Mouse (Mus musculus): ENCODE measurements around the gene Tsc22d4. TPM values are rescaled to one million over a fixed set of nuclear protein-coding genes. Genes with fewer than 3 reads are reported as not detected.

Tsc22d4 gene
- total and polyA plus RNA-seq, 2 experiments from 2014 or later = 192 to 232 TPM

DNA sequence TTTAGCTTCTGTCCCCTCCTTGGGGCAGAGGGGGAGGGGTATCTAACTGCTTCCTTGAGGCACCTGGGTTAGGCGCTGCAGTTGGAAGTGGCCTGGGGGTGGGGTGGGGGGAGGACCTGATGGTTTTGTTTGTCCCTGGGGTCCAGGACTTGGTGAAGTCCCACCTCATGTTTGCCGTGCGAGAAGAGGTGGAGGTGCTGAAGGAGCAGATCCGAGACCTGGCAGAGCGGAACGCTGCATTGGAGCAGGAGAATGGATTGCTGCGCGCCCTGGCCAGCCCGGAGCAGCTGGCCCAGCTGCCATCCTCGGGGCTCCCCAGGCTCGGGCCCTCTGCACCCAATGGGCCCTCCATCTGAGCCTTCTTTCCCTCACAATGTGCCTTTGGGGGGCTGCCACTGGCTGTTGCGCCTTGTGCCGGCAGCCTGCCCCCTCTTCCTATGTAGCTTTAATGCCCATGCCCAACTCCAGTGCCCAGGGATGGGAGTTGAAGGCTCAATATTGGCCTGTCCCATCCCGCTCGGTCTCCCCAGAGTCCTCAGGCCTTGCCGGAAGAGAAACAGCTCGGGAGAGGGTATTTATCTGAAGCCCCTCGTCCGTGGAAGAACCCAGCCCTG is 13.5 kb downstream of the Tsc22d4 start:
- H3K27ac ChIP-seq (ENCODE audit: low read depth) = 0 out of 2 replicates have a peak overlapping the region, but pooled peaks have one; percentile 62
- no peak for DNase-seq (ENCODE audit: low spot score)
- 90% methylated on average over 19 of the region's 19 CpGs for WGBS

GRCm38 (mm10) chr5:137759971-137760412 is 14.5 kb downstream of the Tsc22d4 start:
- no peak overlapping the region for H3K9ac ChIP-seq (replicated peaks; ENCODE audit: low read depth, low read length)

More for the DNA sequence above, 13.5 kb downstream of the Tsc22d4 start:
- no peak overlapping the region for H3K4me2 ChIP-seq (ENCODE audit: low read depth, low read length)
- H3K27me3 ChIP-seq (ENCODE audit: control insufficient read depth, insufficient read depth, low read length) = no peaks in the 10 kb centered on the region
- no peak overlapping the region for H3K9ac ChIP-seq (replicated peaks; ENCODE audit: low read depth, low read length)
- H3K4me3 ChIP-seq (ENCODE audit: low read depth, low read length) = no peak overlapping the region
- peaks cover 39% of the 10 kb centered on the region for H3K36me3 ChIP-seq (replicated peaks; ENCODE audit: control insufficient read depth, insufficient read depth, low read length)
- no peak for ATAC-seq (ENCODE audit: insufficient read depth, low read depth)
- TF ChIP-seq EP300 (IDR thresholded peaks at IDR 0.05; ENCODE audit: low read depth) (no peak), CTCF (IDR thresholded peaks at IDR 0.05; ENCODE audit: low read depth) (no peak)
- H3K4me1 ChIP-seq (ENCODE audit: control insufficient read depth, insufficient read depth) = peaks cover 36% of the 10 kb centered on the region
- no peaks in the 10 kb centered on the region for H3K9me3 ChIP-seq (replicated peaks; ENCODE audit: control insufficient read depth, low read length)

GRCm38 (mm10) chr5:137764609-137765340 is 19.2 kb downstream of the Tsc22d4 start:
- no peak for ATAC-seq (ENCODE audit: insufficient read depth, low read depth)

More at GRCm38 (mm10) chr5:137759971-137760412, 14.5 kb downstream of the Tsc22d4 start:
- H3K4me1 ChIP-seq (ENCODE audit: control insufficient read depth, insufficient read depth) = peaks cover 31% of the 10 kb centered on the region
- ATAC-seq (ENCODE audit: insufficient read depth, low read depth) (peak; percentile 75), DNase-seq (ENCODE audit: low spot score) (peak; percentile 86)
- WGBS = 33% methylated on average over 4 of the region's 4 CpGs
- H3K4me3 ChIP-seq (ENCODE audit: low read depth, low read length) = no peak overlapping the region
- peak; percentile 87 for TF ChIP-seq CTCF (IDR thresholded peaks at IDR 0.05; ENCODE audit: low read depth)
- no peak; the same call in 1 of the 2 replicates for TF ChIP-seq EP300 (IDR thresholded peaks at IDR 0.05; ENCODE audit: low read depth)
- peaks cover 35% of the 10 kb centered on the region for H3K36me3 ChIP-seq (replicated peaks; ENCODE audit: control insufficient read depth, insufficient read depth, low read length)
- H3K4me2 ChIP-seq (ENCODE audit: low read depth, low read length) = no peak overlapping the region
- no peaks in the 10 kb centered on the region for H3K27me3 ChIP-seq (ENCODE audit: control insufficient read depth, insufficient read depth, low read length)
- H3K9me3 ChIP-seq (replicated peaks; ENCODE audit: control insufficient read depth, low read length) = no peaks in the 10 kb centered on the region
- H3K27ac ChIP-seq (ENCODE audit: low read depth) = peak overlapping the region; percentile 62

GRCm38 (mm10) chr5:137766270-137766669 is 20.7 kb downstream of the Tsc22d4 start:
- 63% methylated on average over 3 of the region's 3 CpGs for WGBS
- Histone ChIP-seq H3K4me2 (ENCODE audit: low read depth, low read length) (no peak overlapping the region), H3K27ac (ENCODE audit: low read depth) (no peak overlapping the region), H3K36me3 (replicated peaks; ENCODE audit: control insufficient read depth, insufficient read depth, low read length) (no peaks in the 10 kb centered on the region), H3K4me1 (ENCODE audit: control insufficient read depth, insufficient read depth) (no peaks in the 10 kb centered on the region), H3K27me3 (ENCODE audit: control insufficient read depth, insufficient read depth, low read length) (no peaks in the 10 kb centered on the region), H3K9ac (replicated peaks; ENCODE audit: low read depth, low read length) (no peak overlapping the region), H3K9me3 (replicated peaks; ENCODE audit: control insufficient read depth, low read length) (no peaks in the 10 kb centered on the region), H3K4me3 (ENCODE audit: low read depth, low read length) (no peak overlapping the region)
- ATAC-seq (ENCODE audit: insufficient read depth, low read depth) (no peak), DNase-seq (ENCODE audit: low spot score) (no peak)
- TF ChIP-seq CTCF (IDR thresholded peaks at IDR 0.05; ENCODE audit: low read depth) (peak; percentile 43), EP300 (IDR thresholded peaks at IDR 0.05; ENCODE audit: low read depth) (no peak)

More at GRCm38 (mm10) chr5:137764609-137765340, 19.2 kb downstream of the Tsc22d4 start:
- TF ChIP-seq EP300 (IDR thresholded peaks at IDR 0.05; ENCODE audit: low read depth) = no peak
- no peak for TF ChIP-seq CTCF (IDR thresholded peaks at IDR 0.05; ENCODE audit: low read depth)
- no peak overlapping the region for H3K27ac ChIP-seq (ENCODE audit: low read depth)
- no peak overlapping the region for H3K4me2 ChIP-seq (ENCODE audit: low read depth, low read length)
- no peaks in the 10 kb centered on the region for H3K9me3 ChIP-seq (replicated peaks; ENCODE audit: control insufficient read depth, low read length)
- WGBS = 60% methylated on average over 9 of the region's 9 CpGs
- no peak overlapping the region for H3K4me3 ChIP-seq (ENCODE audit: low read depth, low read length)
- H3K9ac ChIP-seq (replicated peaks; ENCODE audit: low read depth, low read length) = no peak overlapping the region
- no peak for DNase-seq (ENCODE audit: low spot score)
- H3K4me1 ChIP-seq (ENCODE audit: control insufficient read depth, insufficient read depth) = 0 out of 2 replicates have a peak, but pooled peaks cover 4% of the 10 kb centered on the region
- no peaks in the 10 kb centered on the region for H3K27me3 ChIP-seq (ENCODE audit: control insufficient read depth, insufficient read depth, low read length)
- no peaks in the 10 kb centered on the region for H3K36me3 ChIP-seq (replicated peaks; ENCODE audit: control insufficient read depth, insufficient read depth, low read length)

GRCm38 (mm10) chr5:137768475-137768874 is 22.9 kb downstream of the Tsc22d4 start:
- Histone ChIP-seq H3K4me3 (ENCODE audit: low read depth, low read length) (no peak overlapping the region), H3K9ac (replicated peaks; ENCODE audit: low read depth, low read length) (no peak overlapping the region), H3K36me3 (replicated peaks; ENCODE audit: control insufficient read depth, insufficient read depth, low read length) (no peaks in the 10 kb centered on the region), H3K9me3 (replicated peaks; ENCODE audit: control insufficient read depth, low read length) (no peaks in the 10 kb centered on the region), H3K27ac (ENCODE audit: low read depth) (no peak overlapping the region), H3K4me1 (ENCODE audit: control insufficient read depth, insufficient read depth) (no peaks in the 10 kb centered on the region), H3K4me2 (ENCODE audit: low read depth, low read length) (no peak overlapping the region), H3K27me3 (ENCODE audit: control insufficient read depth, insufficient read depth, low read length) (no peaks in the 10 kb centered on the region)
- no peak for DNase-seq (ENCODE audit: low spot score)
- no peak for TF ChIP-seq CTCF (IDR thresholded peaks at IDR 0.05; ENCODE audit: low read depth)
- no peak for TF ChIP-seq EP300 (IDR thresholded peaks at IDR 0.05; ENCODE audit: low read depth)
- 79% methylated on average over 1 of the region's 1 CpGs for WGBS
- ATAC-seq (ENCODE audit: insufficient read depth, low read depth) = no peak

Data from heart, postnatal 0 days (tissue).